Mouse (Mus musculus): ENCODE measurements at regions not wholly inside any gene's neighbourhood (a gene's known extent, or its start where the extent isn't known, plus 50 kb on each side); places are given as distances from the start of the nearest gene placed in this dataset.
"Not testable (repeated sequence)": the region's sequence is repeated elsewhere in the genome, so short reads cannot be mapped to it uniquely, and the experiment has no call there.

- H3K27ac ChIP-seq (ENCODE audit: insufficient read depth, low read length) = no peak overlapping the region
- H3K4me1 ChIP-seq (ENCODE audit: control insufficient read depth, insufficient read depth, insufficient read length) = no peaks in the 10 kb centered on the region
- no peaks in the 10 kb centered on the region for H3K36me3 ChIP-seq (ENCODE audit: control insufficient read depth, insufficient read depth, low read length)
- H3K4me3 ChIP-seq (ENCODE audit: extremely low read depth, insufficient read depth, insufficient read length) = no peak overlapping the region
- no peak for DNase-seq (ENCODE audit: low read depth in 1 of 2, low spot score in 2 of 2)
- WGBS = 90% methylated on average over 4 of the region's 4 CpGs
- TF ChIP-seq CTCF (IDR thresholded peaks at IDR 0.05; ENCODE audit: extremely low read depth, insufficient read depth, insufficient read length, insufficient replicate concordance) = no peak
- TF ChIP-seq POLR2A (IDR thresholded peaks at IDR 0.05; ENCODE audit: low read depth, low read length) = no peak
- no peaks in the 10 kb centered on the region for H3K27me3 ChIP-seq (ENCODE audit: control insufficient read depth, insufficient read depth, low read length)
Measured at GRCm38 (mm10) chr12:37014401-37014800, 93.9 kb upstream of the Meox2 start.

GRCm38 (mm10) chr12:37014945-37015344 lies 93.4 kb upstream of the Meox2 start:
- DNase-seq (ENCODE audit: low read depth in 1 of 2, low spot score in 2 of 2); H3K4me3 ChIP-seq (ENCODE audit: extremely low read depth, insufficient read depth, insufficient read length); H3K27me3 ChIP-seq (ENCODE audit: control insufficient read depth, insufficient read depth, low read length); H3K36me3 ChIP-seq (ENCODE audit: control insufficient read depth, insufficient read depth, low read length); H3K27ac ChIP-seq (ENCODE audit: insufficient read depth, low read length); H3K4me1 ChIP-seq (ENCODE audit: control insufficient read depth, insufficient read depth, insufficient read length): not testable (repeated sequence)
- WGBS = 95% methylated on average over 7 of the region's 7 CpGs

DNA sequence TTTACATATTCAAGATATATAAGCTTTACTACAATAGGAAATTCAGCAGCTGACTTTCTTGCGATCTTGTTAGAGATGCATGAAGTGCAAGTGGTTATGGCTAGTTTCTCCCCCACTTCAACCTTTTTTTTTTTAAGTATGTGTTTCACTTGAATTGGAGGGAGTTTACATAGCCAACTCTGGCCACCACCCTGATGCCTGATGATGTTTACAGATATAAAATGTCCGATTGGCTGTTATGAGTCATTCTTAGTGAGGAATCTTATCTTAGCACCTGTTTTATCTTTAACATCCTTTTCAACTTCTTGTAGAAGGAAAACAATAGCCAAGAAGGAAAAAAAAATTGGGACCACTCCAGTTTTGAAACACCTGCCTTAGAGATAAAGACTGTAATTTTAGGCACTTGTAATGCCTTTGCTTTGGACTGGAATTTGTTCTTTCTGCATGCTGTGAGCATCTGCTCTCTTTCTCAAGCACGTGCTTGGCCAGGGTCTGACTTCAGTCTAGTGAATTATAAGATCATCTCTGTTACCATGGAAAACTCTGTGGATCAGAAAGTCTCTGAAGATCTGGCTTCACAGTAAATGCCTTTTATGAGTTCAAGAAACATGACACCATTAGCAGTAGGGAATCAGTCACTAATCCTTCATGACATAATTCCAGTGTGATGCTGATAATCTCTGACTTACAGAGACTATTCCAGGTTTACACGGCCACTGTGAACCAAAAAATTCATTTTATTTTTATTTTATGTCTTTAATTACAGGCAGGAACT lies 92.7 kb upstream of the Meox2 start:
- no peak for TF ChIP-seq CTCF (IDR thresholded peaks at IDR 0.05; ENCODE audit: extremely low read depth, insufficient read depth, insufficient read length, insufficient replicate concordance)
- TF ChIP-seq POLR2A (IDR thresholded peaks at IDR 0.05; ENCODE audit: low read depth, low read length) = no peak
- Histone ChIP-seq H3K4me1 (ENCODE audit: control insufficient read depth, insufficient read depth, insufficient read length) (no peaks in the 10 kb centered on the region), H3K27me3 (ENCODE audit: control insufficient read depth, insufficient read depth, low read length) (no peaks in the 10 kb centered on the region), H3K4me3 (ENCODE audit: extremely low read depth, insufficient read depth, insufficient read length) (no peak overlapping the region), H3K27ac (ENCODE audit: insufficient read depth, low read length) (no peak overlapping the region), H3K36me3 (ENCODE audit: control insufficient read depth, insufficient read depth, low read length) (no peaks in the 10 kb centered on the region)
- no peak for DNase-seq (ENCODE audit: low read depth in 1 of 2, low spot score in 2 of 2)
- WGBS = 88% methylated on average over 4 of the region's 4 CpGs

DNA sequence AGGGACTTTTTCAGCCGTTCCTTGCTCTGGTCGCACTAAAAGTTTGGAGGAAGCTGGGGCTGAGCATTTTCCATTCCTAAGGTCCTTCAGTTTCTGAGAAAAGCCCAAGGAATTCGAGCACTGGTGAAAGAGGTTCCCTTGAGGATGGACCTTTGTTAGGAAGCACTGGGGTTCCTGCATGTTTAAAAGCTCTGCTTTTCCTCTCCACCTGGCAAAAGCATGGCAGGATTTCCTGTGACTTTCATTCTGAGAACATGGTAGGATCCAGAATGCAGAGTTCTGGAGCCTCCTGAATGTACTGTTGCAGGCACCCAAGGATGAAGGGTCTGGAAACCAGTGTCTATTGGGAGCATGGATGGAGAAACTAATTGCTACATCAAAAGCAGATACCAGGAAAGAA lies 61.1 kb upstream of the Meox2 start:
- DNase-seq (ENCODE audit: low read depth in 1 of 2, low spot score in 2 of 2) = no peak
- TF ChIP-seq CTCF (IDR thresholded peaks at IDR 0.05; ENCODE audit: extremely low read depth, insufficient read depth, insufficient read length, insufficient replicate concordance) (no peak), POLR2A (IDR thresholded peaks at IDR 0.05; ENCODE audit: low read depth, low read length) (no peak)

DNA sequence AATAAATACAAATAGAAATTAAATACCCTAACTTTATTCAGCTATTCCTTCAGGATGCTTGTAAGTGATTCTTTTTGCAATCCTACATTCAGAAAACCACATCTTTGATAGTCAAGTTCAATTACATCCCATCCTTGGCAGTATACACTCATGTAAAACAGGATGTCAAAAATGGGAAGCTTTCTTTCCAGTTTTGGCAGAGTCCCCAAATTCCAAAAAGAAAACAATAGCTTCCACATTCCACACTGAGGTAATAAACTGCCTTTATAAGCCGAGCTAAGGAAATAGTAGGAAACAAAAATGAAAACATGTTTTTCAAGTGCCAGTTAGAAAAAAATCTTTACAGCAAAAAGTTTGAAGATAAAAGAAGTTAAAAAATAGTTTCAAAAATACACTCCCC lies 57.7 kb upstream of the Meox2 start:
- no peak for TF ChIP-seq CTCF (IDR thresholded peaks at IDR 0.05; ENCODE audit: extremely low read depth, insufficient read depth, insufficient read length, insufficient replicate concordance)
- TF ChIP-seq POLR2A (IDR thresholded peaks at IDR 0.05; ENCODE audit: low read depth, low read length) = no peak
- H3K4me1 ChIP-seq (ENCODE audit: control insufficient read depth, insufficient read depth, insufficient read length) = no peaks in the 10 kb centered on the region
- no peaks in the 10 kb centered on the region for H3K27me3 ChIP-seq (ENCODE audit: control insufficient read depth, insufficient read depth, low read length)
- H3K36me3 ChIP-seq (ENCODE audit: control insufficient read depth, insufficient read depth, low read length) = no peaks in the 10 kb centered on the region
- 81% methylated on average over 1 of the region's 1 CpGs for WGBS
- H3K4me3 ChIP-seq (ENCODE audit: extremely low read depth, insufficient read depth, insufficient read length) = no peak overlapping the region
- H3K27ac ChIP-seq (ENCODE audit: insufficient read depth, low read length) = no peak overlapping the region
- DNase-seq (ENCODE audit: low read depth in 1 of 2, low spot score in 2 of 2) = no peak

More for the DNA sequence above, 61.1 kb upstream of the Meox2 start:
- 78% methylated on average over 3 of the region's 3 CpGs for WGBS
- H3K27ac ChIP-seq (ENCODE audit: insufficient read depth, low read length) = no peak overlapping the region
- no peaks in the 10 kb centered on the region for H3K36me3 ChIP-seq (ENCODE audit: control insufficient read depth, insufficient read depth, low read length)
- no peaks in the 10 kb centered on the region for H3K4me1 ChIP-seq (ENCODE audit: control insufficient read depth, insufficient read depth, insufficient read length)
- H3K27me3 ChIP-seq (ENCODE audit: control insufficient read depth, insufficient read depth, low read length) = no peaks in the 10 kb centered on the region
- no peak overlapping the region for H3K4me3 ChIP-seq (ENCODE audit: extremely low read depth, insufficient read depth, insufficient read length)

DNA sequence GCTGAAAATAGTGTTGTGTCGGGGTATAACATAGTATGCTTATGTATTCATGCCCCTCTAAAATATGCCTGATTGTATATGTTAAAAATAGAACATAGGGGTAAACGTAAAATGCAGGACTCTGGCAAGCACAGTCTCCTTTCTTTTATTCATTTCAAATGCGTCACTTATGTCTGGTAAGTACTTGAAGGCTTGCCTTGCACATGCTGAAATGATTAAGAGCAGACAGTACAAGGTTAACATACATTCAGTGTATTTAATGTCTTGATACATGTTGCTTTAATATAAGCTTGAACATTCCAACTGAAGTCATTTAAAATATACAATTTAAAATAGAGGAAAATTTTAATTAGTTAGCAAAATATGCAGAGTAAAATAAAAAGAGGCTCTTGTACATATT lies 50.9 kb upstream of the Meox2 start:
- TF ChIP-seq CTCF (IDR thresholded peaks at IDR 0.05; ENCODE audit: extremely low read depth, insufficient read depth, insufficient read length, insufficient replicate concordance) = no peak
- no peak for TF ChIP-seq POLR2A (IDR thresholded peaks at IDR 0.05; ENCODE audit: low read depth, low read length)
- Histone ChIP-seq H3K4me3 (ENCODE audit: extremely low read depth, insufficient read depth, insufficient read length) (no peak overlapping the region), H3K36me3 (ENCODE audit: control insufficient read depth, insufficient read depth, low read length) (no peaks in the 10 kb centered on the region), H3K27ac (ENCODE audit: insufficient read depth, low read length) (no peak overlapping the region), H3K4me1 (ENCODE audit: control insufficient read depth, insufficient read depth, insufficient read length) (no peaks in the 10 kb centered on the region), H3K27me3 (ENCODE audit: control insufficient read depth, insufficient read depth, low read length) (no peaks in the 10 kb centered on the region)
- DNase-seq (ENCODE audit: low read depth in 1 of 2, low spot score in 2 of 2) = no peak
- 91% methylated on average over 3 of the region's 3 CpGs for whole genome bisulfite sequencing

Measured in spleen, adult 2 months (tissue).